Mouse (Mus musculus) neural tube, embryonic 11.5 days (tissue): ENCODE data around the gene Lmf1. TPM values are rescaled to one million over a fixed set of nuclear protein-coding genes. Genes with fewer than 3 reads are reported as not detected.

Experiments
- ATAC-seq: fragments of 200-750 bp; cut with Nextera tagmentation; 2 replicates; pipeline ENCODE4 v1.8.0; 2017; ENCODE audit warnings: moderate number of reproducible peaks, mild to moderate bottlenecking, moderate TSS enrichment, moderate library complexity; ENCODE audit not compliant: insufficient read depth, low FRiP score, low TSS enrichment
- DNase-seq: peaks from one replicate; pipeline ENCODE4 v3.0.0-alpha.2; 2015; ENCODE audit warnings: low spot score
- H3K27ac ChIP-seq: fragments of 300-500 bp; sonication (generic); 2 replicates; pipeline ENCODE4 v1.5.1; 2014; ENCODE audit warnings: low read depth, mild to moderate bottlenecking, low read length
- H3K27me3 ChIP-seq: fragments of 300-500 bp; sonication (generic); 2 replicates; pipeline ENCODE4 v1.6.1; 2014; ENCODE audit warnings: mild to moderate bottlenecking, low read length, mixed read lengths; ENCODE audit not compliant: control insufficient read depth, insufficient read depth
- H3K36me3 ChIP-seq: fragments of 300-500 bp; sonication (generic); 2 replicates; pipeline ENCODE4 v1.6.1; 2014; ENCODE audit warnings: mild to moderate bottlenecking, low read length, moderate library complexity, mixed read lengths; ENCODE audit not compliant: control insufficient read depth, insufficient read depth
- H3K4me1 ChIP-seq: fragments of 300-500 bp; sonication (generic); 2 replicates; pipeline ENCODE4 v1.6.1; 2014; ENCODE audit warnings: low read length, mixed read lengths; ENCODE audit not compliant: control insufficient read depth, insufficient read depth
- H3K4me2 ChIP-seq: fragments of 300-500 bp; sonication (generic); 2 replicates; pipeline ENCODE4 v1.6.1; 2014; ENCODE audit warnings: low read depth, mild to moderate bottlenecking, moderate library complexity
- H3K4me3 ChIP-seq: fragments of 300-500 bp; sonication (generic); 2 replicates; pipeline ENCODE4 v1.5.1; 2014; ENCODE audit warnings: low read depth, low read length
- H3K9ac ChIP-seq: fragments of 300-500 bp; sonication (generic); 2 replicates; pipeline ENCODE4 v1.6.1; 2014; ENCODE audit warnings: mild to moderate bottlenecking, low read length
- H3K9me3 ChIP-seq: fragments of 300-500 bp; sonication (generic); 2 replicates; pipeline ENCODE4 v1.6.1; 2016; ENCODE audit warnings: low read length; ENCODE audit not compliant: control insufficient read depth
- WGBS: fragments of 180-500 bp; shearing (Covaris S2); extraction: QIAGEN DNeasy Blood & Tissue Kit; methylation state at CpG from one replicate; pipeline ENCODE4 v1.1.7; 2014; 5-methylcytosine and 5-hydroxymethylcytosine counted together
- polyA plus RNA-seq: library from polyadenylated mRNA; unstranded; fragments of >200 nt; fragmentation: Nextera tagmentation; extraction: Ambion mirVana; gene quantifications from 2 replicates; pipeline ENCODE4 v1.2.1, GENCODE M21; 2014

The Lmf1 gene
- polyA plus RNA-seq, 1 experiment from 2014 or later = 23.9 TPM

- Histone ChIP-seq H3K27me3 (no peaks in the 10 kb centered on the region), H3K9ac (no peak overlapping the region), H3K27ac (no peak overlapping the region), H3K4me3 (no peak overlapping the region), H3K4me2 (no peak overlapping the region), H3K9me3 (no peaks in the 10 kb centered on the region), H3K4me1 (peaks cover 6% of the 10 kb centered on the region), H3K36me3 (no peaks in the 10 kb centered on the region)
- DNase-seq (no peak), ATAC-seq (peak; percentile 50)
- 79% methylated on average over 7 of the region's 7 CpGs for WGBS
These were observed 89.7 kb downstream of the Lmf1 start for GRCm38 (mm10) chr17:25668481-25669055.

- Histone ChIP-seq H3K36me3 (no peaks in the 10 kb centered on the region), H3K27ac (no peak overlapping the region), H3K4me3 (no peak overlapping the region), H3K4me2 (no peak overlapping the region), H3K27me3 (no peaks in the 10 kb centered on the region), H3K4me1 (peaks cover 6% of the 10 kb centered on the region), H3K9ac (no peak overlapping the region), H3K9me3 (no peaks in the 10 kb centered on the region)
- DNase-seq (no peak), ATAC-seq (no peak)
These were observed 94.1 kb downstream of the Lmf1 start for GRCm38 (mm10) chr17:25672982-25673381.

GRCm38 (mm10) chr17:25677969-25678368 is 99.1 kb downstream of the Lmf1 start:
- Histone ChIP-seq H3K36me3 (no peaks in the 10 kb centered on the region), H3K4me3 (no peak overlapping the region), H3K4me1 (peaks cover 6% of the 10 kb centered on the region; the same call in 1 of the 2 replicates), H3K4me2 (no peak overlapping the region), H3K9me3 (no peaks in the 10 kb centered on the region), H3K27ac (no peak overlapping the region), H3K9ac (no peak overlapping the region), H3K27me3 (no peaks in the 10 kb centered on the region)
- no peak for ATAC-seq
- no peak for DNase-seq
- 53% methylated on average over 6 of the region's 6 CpGs for whole genome bisulfite sequencing

GRCm38 (mm10) chr17:25679818-25680217 is 100.9 kb downstream of the Lmf1 start:
- Histone ChIP-seq H3K9ac (peak overlapping the region; percentile 1; the same call in 1 of the 2 replicates), H3K4me2 (no peak overlapping the region), H3K9me3 (no peaks in the 10 kb centered on the region), H3K27me3 (no peaks in the 10 kb centered on the region), H3K27ac (no peak overlapping the region), H3K4me1 (peaks cover 6% of the 10 kb centered on the region; the same call in 1 of the 2 replicates), H3K36me3 (no peaks in the 10 kb centered on the region), H3K4me3 (no peak overlapping the region)
- ATAC-seq = no peak
- no peak for DNase-seq
- 2% methylated on average over 5 of the region's 5 CpGs for WGBS

GRCm38 (mm10) chr17:25681636-25682035 is 102.8 kb downstream of the Lmf1 start:
- Histone ChIP-seq H3K9ac (no peak overlapping the region), H3K36me3 (no peaks in the 10 kb centered on the region), H3K9me3 (no peaks in the 10 kb centered on the region), H3K4me2 (no peak overlapping the region), H3K27me3 (no peaks in the 10 kb centered on the region), H3K27ac (no peak overlapping the region), H3K4me1 (peaks cover 6% of the 10 kb centered on the region; the same call in 1 of the 2 replicates), H3K4me3 (no peak overlapping the region)
- DNase-seq (no peak), ATAC-seq (no peak)
- 86% methylated on average over 4 of the region's 4 CpGs for whole genome bisulfite sequencing

- 51% methylated on average over 7 of the region's 7 CpGs for WGBS
- Histone ChIP-seq H3K4me1 (no peaks in the 10 kb centered on the region), H3K27me3 (no peaks in the 10 kb centered on the region), H3K27ac (no peak overlapping the region), H3K4me2 (no peak overlapping the region), H3K9ac (no peak overlapping the region), H3K9me3 (no peaks in the 10 kb centered on the region), H3K4me3 (no peak overlapping the region), H3K36me3 (no peaks in the 10 kb centered on the region)
- peak; percentile 56 for DNase-seq
- no peak for ATAC-seq
These were observed 107.4 kb downstream of the Lmf1 start for GRCm38 (mm10) chr17:25686323-25686722.

- 86% methylated on average over 4 of the region's 4 CpGs for WGBS
- Histone ChIP-seq H3K4me1 (no peaks in the 10 kb centered on the region), H3K36me3 (no peaks in the 10 kb centered on the region), H3K4me2 (no peak overlapping the region), H3K4me3 (no peak overlapping the region), H3K9me3 (no peaks in the 10 kb centered on the region), H3K9ac (no peak overlapping the region), H3K27ac (no peak overlapping the region), H3K27me3 (no peaks in the 10 kb centered on the region)
- no peak for ATAC-seq
- no peak for DNase-seq
These were observed 110.0 kb downstream of the Lmf1 start for GRCm38 (mm10) chr17:25688922-25689321.

GRCm38 (mm10) chr17:25696263-25696662 is 117.4 kb downstream of the Lmf1 start:
- Histone ChIP-seq H3K36me3 (no peaks in the 10 kb centered on the region), H3K4me1 (no peaks in the 10 kb centered on the region), H3K27ac (no peak overlapping the region), H3K9me3 (no peaks in the 10 kb centered on the region), H3K4me2 (no peak overlapping the region), H3K4me3 (no peak overlapping the region), H3K27me3 (no peaks in the 10 kb centered on the region), H3K9ac (no peak overlapping the region)
- DNase-seq = no peak
- no peak for ATAC-seq
- 39% methylated on average over 1 of the region's 1 CpGs for WGBS

GRCm38 (mm10) chr17:25698446-25698845 is 119.6 kb downstream of the Lmf1 start:
- Histone ChIP-seq H3K36me3 (no peaks in the 10 kb centered on the region), H3K4me2 (no peak overlapping the region), H3K4me3 (no peak overlapping the region), H3K9me3 (no peaks in the 10 kb centered on the region), H3K4me1 (no peaks in the 10 kb centered on the region), H3K27ac (no peak overlapping the region), H3K9ac (no peak overlapping the region), H3K27me3 (no peaks in the 10 kb centered on the region)
- 17% methylated on average over 7 of the region's 7 CpGs for WGBS
- ATAC-seq = no peak
- DNase-seq = peak; percentile 82
